Mouse (Mus musculus): ENCODE measurements around the gene Ndufs4. TPM values are rescaled to one million over a fixed set of nuclear protein-coding genes. Genes with fewer than 3 reads are reported as not detected.

The Ndufs4 gene
- polyA plus RNA-seq, 1 experiment from 2014 or later, result 341 TPM

DNA sequence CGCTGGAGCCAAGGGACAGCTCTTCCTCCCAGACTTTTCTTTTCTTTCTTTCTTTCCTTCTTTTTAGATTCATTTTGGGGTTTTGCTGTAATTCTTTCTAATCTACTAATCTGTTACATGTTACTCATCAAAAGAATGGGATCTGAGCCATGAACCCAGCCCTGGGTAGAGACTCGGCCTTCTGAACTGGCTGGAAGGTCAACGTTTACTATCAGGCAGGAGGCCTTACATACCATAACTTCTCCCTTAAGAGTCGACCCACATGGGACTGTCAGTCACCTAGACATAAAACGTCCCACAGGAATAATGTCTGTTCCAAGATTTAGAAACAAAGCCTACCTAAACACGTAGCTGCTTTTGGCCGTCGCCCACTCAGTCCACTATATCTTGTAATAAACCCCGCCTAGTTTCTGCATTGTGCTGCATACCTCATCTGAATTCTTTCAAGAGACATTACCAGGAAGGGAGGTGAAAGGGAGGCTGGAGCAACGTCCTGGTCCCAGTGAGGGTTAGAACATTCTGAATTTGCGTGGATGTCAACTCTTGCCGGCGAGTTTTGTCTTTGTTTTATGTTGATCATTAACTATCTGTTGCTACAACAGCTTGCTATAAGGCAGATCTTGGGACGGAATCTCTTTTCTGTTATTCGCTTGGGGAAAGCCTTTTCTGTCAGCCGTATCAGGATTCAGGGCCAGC is 116.5 kb downstream of the Ndufs4 start:
- H3K27ac ChIP-seq (replicated peaks), result no peak overlapping the region
- H3K4me1 ChIP-seq, result no peaks in the 10 kb centered on the region
- H3K27me3 ChIP-seq, result no peaks in the 10 kb centered on the region
- WGBS, result 89% methylated on average over 16 of the region's 16 CpGs
- H3K36me3 ChIP-seq, result no peaks in the 10 kb centered on the region
- no peak for ATAC-seq (replicated peaks)
- H3K9ac ChIP-seq (replicated peaks), result no peak overlapping the region
- no peak overlapping the region for H3K4me2 ChIP-seq (replicated peaks)
- no peaks in the 10 kb centered on the region for H3K9me3 ChIP-seq
- no peak overlapping the region for H3K4me3 ChIP-seq

DNA sequence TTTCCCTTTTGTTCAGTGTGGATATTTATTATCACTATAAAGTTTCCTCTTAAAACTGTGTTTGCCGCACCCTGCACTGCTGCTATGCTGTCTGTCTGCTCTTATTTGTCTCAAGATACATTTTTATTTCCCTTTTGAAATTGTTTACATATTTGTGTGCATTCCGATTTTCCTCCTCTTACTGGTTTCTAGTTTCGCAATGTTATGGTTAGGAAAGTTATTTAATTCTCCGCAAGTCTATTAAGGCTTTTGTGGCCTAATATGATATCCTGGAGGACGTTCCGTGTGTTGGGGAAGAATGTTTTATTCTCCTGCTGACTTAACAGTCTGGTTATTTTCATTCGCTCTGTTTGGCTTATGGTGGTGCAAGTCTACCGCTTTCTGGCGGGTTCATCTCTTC is 120.3 kb downstream of the Ndufs4 start:
- Histone ChIP-seq H3K4me3 (no peak overlapping the region), H3K36me3 (no peaks in the 10 kb centered on the region), H3K4me2 (replicated peaks) (no peak overlapping the region), H3K9me3 (0 out of 2 replicates have a peak, but pooled peaks cover 2% of the 10 kb centered on the region), H3K9ac (replicated peaks) (no peak overlapping the region), H3K4me1 (no peaks in the 10 kb centered on the region), H3K27ac (replicated peaks) (no peak overlapping the region), H3K27me3 (no peaks in the 10 kb centered on the region)
- no peak for ATAC-seq (replicated peaks)
- 94% methylated on average over 9 of the region's 9 CpGs for WGBS

DNA sequence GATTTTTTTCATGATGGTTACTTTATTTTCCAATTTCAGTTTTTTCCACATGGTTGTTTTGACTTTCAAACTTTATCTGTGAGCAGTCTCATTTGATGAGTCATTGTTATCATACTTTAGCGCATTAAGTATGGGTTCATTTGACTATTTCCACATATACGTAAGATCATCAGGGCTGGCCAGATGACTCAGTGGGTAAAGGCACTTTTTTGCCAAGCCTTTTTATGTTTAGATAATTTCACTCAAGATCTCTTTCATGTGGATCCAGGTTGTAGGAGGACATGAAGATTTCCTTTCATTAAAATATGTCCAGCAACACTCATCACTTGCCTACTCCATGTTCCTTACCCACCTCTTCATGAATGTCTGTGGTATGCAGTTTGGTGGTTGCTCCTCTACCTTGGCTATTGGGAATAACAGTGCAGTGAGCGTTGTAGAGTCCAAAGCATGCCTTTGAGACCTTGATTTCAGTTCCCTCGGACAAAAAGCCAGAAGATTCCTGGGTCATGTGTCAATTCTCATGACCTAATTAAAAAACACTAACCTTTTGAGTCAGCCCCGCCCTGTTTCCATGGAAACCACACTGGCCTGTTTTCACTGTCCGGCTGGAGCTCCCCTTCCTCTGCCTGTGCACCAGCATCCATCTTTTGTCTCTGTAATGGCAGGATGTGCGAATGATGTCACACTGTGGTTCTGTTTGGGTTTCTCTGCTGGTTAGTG is 127.4 kb downstream of the Ndufs4 start:
- Histone ChIP-seq H3K27ac (replicated peaks) (no peak overlapping the region), H3K4me1 (no peaks in the 10 kb centered on the region), H3K9me3 (0 out of 2 replicates have a peak, but pooled peaks cover 2% of the 10 kb centered on the region), H3K36me3 (no peaks in the 10 kb centered on the region), H3K4me3 (no peak overlapping the region), H3K9ac (replicated peaks) (no peak overlapping the region), H3K27me3 (no peaks in the 10 kb centered on the region), H3K4me2 (replicated peaks) (no peak overlapping the region)
- WGBS, result 66% methylated on average over 7 of the region's 7 CpGs
- no peak for ATAC-seq (replicated peaks)

DNA sequence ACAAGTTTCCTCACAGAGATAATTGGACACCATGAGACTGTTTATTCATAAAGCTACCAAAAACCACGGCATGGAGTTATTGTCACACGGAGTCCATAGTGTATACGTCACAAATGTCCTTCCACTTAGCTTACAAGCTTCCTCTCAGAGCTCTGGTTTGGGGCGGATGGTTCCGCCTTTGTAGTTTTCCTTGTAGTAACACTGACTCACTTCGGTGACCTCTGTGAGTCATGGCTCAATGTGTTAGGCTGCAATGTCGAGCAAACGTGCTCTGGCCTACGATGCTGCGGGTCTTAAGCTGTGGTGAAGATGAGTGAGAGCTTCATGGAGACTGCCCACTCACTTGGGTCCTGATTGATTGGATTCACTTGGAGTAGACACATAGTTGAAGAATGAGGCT is 133.4 kb downstream of the Ndufs4 start:
- no peak overlapping the region for H3K4me3 ChIP-seq
- no peaks in the 10 kb centered on the region for H3K27me3 ChIP-seq
- no peak overlapping the region for H3K9ac ChIP-seq (replicated peaks)
- H3K27ac ChIP-seq (replicated peaks), result no peak overlapping the region
- no peak for ATAC-seq (replicated peaks)
- no peaks in the 10 kb centered on the region for H3K36me3 ChIP-seq
- H3K4me2 ChIP-seq (replicated peaks), result no peak overlapping the region
- no peaks in the 10 kb centered on the region for H3K9me3 ChIP-seq
- WGBS, result 90% methylated on average over 10 of the region's 10 CpGs
- H3K4me1 ChIP-seq, result no peaks in the 10 kb centered on the region

Other genes with a start within 250 kb of the Ndufs4 start
- gene Fst, start 70.7 kb upstream of the Ndufs4 start, polyA plus RNA-seq (2015; fragmentation: Nextera tagmentation; extraction: Ambion mirVana), result 11.8 and 14.3 TPM in 2 replicates